Mouse (Mus musculus) heart, postnatal 4 days (tissue): Measurements from ENCODE around the gene Sec14l1. TPM values are rescaled to one million over a fixed set of nuclear protein-coding genes. Genes with fewer than 3 reads are reported as not detected.

Experiments
- DNase-seq: peaks from one replicate; pipeline ENCODE4 v3.0.0; 2021
- total RNA-seq, 2 experiments: library from RNA; stranded (reverse); gene quantifications; 2 replicates each; pipeline ENCODE4 v1.2.3; 2021

The Sec14l1 gene
- total RNA-seq, 2 experiments from 2014 or later = 78.4 to 81.7 TPM

DNA sequence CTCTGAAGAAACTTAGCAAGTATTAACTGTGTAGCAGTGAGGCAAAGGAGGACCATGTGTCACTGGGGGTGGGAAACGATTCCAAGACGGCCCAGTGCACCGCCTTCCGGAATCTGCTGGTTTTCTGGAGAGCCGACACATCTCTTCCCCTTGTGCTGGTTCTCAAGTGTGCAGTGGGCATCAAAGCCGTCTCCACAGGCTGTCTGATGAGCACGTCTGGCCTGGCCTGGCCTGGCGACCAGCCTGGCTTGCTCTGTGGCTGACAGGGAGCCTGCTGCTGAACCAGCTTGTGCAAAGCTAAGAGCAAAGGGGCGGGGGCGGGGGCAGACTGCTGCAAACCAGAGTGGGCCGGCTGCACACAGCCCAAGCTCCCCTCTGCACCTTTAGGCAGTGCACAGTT is 14.5 kb downstream of the Sec14l1 start:
- peak; percentile 54 for DNase-seq

DNA sequence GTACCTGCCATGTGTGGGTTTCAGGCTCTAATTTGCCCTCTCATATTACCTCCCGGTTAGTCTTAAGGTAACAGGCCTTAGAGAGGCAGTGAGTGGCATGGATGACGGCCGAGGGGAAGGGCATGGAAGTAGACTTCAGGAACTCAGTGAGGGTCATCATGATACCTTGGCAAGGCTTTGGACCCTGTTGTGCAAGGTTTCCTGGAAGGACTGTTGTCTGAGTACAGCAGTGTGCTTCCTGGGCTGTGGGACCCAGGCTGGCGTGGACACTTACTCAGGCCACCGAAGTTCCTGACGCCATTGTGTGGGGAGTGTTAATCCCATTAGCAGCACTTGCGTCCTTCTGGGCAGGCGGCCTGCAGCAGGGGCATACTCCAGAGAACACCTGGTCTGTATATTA is 15.1 kb downstream of the Sec14l1 start:
- no peak for DNase-seq

DNA sequence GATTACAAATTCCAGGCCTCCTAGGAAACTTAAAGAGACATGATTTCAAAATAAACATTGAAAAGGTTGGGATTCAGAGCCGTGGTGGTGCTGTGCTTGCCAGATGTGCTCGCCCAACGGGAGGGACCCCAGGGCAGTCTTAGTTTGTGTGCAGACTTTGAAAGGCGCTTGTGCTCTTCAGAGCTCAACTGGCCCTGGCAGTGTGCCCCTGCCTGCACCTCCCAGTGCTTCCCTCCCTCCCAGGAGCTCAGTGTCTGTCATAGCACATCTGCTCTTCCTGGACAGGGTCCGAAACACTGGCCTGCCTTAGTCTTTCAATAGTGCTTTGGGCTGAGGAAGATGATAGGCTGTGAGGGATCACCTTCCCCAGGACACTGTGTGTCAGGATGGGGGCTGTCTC is 15.9 kb downstream of the Sec14l1 start:
- peak; percentile 57 for DNase-seq

DNA sequence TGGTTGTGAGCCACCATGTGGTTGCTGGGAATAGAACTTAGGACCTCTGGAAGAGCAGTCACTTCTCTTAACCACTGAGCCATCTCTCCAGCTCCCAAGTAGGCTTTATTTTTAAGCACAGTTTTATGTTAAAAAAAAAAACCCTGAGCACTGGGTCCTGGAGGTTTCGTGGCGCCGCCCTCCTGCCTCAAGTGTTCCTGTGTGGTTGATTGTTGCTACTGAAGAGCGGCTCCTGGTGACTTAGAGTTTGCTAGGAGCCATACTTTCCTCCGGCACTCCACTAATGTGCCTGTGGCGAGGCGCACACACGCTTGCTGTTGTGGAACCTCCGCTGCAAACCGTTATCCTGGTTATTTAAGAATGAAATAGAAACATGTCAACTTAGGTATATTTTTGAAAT is 16.5 kb downstream of the Sec14l1 start:
- DNase-seq = no peak

DNA sequence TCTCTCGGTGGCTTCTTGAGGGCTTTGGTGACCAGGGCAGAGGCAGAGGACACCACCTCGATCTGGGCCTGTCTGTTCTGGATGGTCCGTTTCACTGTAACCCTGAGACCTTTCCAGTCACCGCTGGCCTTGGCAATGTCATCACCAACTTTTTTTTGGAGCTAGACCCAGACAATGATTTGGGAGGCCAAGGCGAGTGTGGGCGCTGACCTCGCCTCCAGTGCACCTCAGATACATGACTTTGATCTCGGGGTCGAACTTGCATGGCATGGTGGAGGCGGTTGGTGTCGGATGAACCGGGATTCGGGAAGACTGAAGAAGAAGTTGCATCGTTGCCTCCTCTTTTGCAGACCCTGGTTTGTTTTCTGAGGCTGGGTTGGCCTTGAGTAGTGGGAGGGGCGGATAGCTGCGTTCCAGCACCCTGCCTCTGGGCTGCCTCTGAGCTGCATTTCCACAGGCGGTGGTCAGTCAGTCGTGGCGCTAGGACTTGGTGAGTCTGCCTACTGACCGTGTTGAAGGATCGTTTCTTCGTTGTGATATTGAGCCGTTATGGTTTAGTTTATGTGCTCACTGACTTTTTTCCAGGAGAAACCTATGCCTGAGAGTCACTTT is 19.9 kb downstream of the Sec14l1 start:
- no peak for DNase-seq

DNA sequence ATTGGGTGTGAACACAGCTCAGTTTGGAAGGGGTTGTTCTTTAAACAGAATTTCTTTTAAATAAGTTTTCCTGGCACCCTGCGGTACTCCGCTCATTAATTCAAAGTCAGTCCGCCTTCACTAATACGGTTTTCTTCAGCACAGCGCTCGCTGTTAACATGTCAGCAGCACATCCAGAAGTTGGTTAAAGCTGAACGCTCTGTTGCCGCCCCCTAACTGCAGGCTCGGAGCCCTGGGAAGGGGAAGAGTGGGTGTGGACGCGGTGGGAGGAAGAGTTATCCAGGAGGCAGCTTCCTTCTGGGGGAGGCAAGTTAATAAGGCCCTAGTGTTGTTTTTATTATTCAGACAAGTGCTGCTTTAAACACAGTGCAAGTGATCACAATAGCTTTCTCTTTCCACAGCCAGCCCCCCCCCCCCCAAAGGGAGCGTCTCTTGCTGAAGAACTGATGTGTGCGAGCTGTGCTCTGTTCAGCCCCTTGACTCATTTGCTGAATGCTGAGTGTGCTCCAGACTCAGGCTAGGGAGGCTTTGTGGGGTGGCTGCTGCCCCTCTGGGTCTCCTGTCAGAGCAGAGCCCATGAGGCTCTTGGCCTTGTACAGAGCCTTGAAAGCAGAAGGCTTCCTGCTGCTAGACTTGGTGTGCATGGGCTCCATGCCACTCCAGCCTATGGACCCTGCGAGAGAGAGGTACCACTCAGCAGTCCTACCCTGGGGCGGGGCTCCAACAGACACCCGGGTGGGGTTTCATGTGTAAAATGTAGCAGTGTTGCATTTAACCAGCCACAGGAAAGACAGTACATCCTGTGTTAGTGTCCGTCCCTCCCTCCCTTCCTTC is 20.7 kb downstream of the Sec14l1 start:
- DNase-seq = peak; percentile 55

DNA sequence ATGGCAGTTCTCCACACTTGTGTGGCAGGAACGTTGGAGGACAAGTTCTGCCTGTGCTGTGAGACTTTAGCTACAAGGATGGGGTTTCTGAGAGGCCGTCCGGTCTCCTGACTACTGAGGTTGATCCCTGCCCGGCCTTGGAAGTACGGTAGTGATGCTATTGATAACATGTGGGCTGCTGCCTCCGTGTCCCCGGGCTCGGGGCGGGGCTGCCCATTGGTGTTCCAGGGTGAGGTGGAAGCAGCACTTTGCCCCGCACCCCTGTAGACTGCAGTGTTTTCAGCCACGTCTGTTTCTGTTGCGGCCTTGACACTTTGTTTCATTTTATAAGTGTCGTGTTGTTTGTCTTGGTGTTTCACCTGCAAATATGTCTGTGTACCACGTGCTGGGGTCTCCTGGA is 21.9 kb downstream of the Sec14l1 start:
- DNase-seq = no peak

DNA sequence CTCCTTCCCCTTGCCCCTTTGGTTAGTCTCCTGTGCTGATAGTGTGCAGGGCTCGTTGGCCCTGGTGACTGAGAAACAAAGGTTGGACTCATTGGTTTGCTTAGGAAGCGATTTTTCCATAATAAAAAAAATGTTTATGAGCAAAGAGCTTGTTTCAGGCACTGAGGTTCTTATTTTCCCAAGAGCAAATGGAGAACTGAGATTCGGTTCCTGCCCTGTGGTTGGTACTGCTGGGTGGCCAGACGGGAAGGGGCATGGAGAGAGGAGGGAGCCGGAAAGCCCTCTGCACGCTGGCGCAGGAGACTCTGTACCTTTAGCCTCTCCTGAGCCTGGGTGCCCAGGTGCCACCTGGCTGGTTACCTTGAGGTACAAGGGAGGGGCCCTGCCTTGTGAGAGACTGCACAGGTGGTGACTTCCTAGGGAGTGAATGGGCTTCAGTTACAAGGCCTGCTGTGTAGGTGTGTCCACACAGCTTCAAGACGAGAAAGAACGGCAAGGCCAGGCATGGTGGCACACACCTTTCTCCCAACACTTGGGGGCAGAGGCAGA is 23.3 kb downstream of the Sec14l1 start:
- no peak for DNase-seq

DNA sequence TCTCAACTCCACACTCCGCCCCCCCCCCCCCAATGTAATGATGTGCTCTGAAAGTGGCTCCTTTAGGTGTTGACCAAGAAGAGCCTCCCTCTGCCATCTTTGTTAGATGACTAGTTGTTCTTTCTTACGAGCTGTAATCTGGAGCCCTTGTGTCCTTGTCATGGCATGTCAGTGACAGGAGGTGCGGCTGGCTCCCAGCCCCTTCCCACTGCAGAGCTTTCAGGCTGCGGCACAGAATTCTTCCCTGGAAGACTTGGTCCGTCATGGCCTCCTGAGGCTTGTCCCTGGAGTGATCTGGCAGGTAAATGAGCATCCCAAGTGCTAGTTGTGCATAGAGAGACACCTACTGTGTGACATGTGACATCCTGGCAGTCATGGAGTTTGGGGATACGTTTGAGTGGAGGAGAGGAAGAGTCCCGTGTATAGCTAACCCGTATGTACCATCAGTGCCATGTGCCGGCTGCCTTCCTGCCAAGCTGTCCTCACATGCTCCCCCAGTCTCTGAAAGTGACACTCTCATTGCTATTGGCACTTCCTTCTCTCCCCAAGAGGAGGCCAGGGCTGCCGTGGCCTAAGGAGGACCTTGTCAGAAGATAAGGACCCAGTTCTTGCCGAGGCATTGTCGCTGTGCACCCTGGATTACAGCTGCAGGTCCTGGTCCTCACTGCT is 24.0 kb downstream of the Sec14l1 start:
- no peak for DNase-seq

DNA sequence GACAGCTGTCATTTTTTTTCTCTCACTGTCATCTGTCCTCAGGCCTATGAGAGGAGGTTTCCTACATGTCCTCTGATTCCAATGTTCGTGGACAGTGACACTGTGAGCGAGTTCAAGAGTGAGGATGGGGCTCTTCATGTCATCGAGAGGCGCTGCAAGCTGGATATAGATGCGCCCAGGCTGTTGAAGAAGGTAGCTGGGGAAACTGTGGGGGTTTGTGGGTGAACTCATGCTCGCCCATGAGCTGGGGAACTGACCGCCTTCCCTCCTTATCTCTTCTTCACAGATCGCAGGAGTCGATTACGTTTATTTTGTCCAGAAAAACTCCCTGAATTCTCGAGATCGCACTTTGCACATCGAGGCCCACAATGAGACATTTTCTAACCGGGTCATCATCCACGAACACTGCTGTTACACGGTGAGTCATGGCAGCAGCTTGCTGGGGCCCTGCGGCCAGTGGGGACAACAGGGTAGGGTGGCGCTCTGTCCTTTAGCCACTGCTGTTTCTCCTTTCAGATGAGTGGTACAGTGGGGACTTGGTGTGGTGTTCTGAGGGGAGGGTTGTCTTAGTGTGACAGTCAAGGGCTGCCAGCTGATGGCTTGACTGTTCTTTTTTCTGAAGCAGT is 26.5 kb downstream of the Sec14l1 start:
- no peak for DNase-seq

DNA sequence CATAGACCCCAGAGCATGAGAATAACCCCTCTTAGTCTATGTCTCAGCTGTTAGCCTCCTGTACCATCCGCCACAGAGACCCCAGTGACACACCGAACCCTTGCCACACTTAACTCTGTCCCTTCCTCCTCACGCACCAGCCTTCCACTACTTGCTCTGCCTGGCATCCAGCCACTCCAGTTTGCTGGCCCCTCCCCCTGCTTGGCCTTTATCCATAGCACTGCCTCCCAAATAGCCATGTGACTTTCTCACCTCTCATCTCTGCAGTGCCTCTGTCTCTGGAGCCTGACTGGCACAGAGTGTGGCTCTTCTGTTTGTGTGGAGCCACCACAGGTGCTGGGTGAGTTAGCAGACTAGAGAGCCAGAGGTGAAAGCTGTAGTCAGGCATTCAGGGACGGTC is 27.5 kb downstream of the Sec14l1 start:
- DNase-seq = peak; percentile 77

DNA sequence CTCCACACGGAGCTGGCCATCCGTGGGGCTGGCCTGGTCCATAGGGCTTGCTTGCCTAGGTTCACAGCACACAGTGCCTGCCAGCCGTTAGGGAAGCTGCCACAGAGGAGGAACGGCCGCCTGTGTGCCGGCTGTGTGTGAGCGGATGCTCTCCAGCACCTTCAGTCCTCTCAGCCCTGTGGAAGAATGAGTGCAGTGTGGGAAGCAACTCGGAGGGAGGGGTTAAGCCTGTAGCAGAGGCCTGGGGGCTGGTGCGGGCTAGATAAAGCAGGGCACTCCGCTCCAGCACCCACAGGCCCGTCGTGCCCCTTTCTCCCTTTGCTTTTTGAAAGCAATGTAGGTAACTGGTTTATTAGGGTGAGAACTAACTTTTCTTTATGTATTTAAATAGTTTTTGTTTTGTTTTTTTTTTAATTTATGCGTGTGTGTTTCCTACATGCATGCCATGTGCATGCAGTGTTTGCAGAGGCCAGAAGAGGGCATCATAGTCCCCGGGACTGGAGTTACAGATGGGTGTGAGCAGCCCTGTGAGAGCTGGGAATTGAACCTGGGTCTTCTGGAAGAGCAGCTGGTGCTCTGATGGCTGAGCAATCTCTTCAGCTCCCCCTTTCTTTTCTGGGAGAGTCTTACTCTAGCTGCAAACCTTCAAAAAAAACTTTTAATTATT is 30.6 kb downstream of the Sec14l1 start:
- DNase-seq = no peak

DNA sequence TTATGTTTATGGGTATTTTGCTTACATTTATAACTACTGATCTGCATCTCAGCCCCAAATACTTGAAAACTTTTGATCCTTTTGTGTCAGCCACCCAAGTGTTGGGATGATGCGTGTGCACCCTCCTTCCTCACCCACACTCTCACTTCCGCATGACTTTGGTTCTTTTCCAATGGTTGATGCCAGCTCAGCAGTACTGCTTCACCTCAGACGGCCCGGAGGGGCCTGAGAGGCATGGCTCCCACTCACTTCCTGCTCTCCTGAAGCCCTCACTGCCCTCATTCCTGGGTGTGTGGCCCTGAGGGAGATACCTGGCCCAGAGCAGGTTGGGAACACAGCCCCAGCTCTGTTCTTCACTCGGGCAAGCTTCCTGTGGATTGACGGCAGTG is 31.1 kb downstream of the Sec14l1 start:
- DNase-seq = no peak

DNA sequence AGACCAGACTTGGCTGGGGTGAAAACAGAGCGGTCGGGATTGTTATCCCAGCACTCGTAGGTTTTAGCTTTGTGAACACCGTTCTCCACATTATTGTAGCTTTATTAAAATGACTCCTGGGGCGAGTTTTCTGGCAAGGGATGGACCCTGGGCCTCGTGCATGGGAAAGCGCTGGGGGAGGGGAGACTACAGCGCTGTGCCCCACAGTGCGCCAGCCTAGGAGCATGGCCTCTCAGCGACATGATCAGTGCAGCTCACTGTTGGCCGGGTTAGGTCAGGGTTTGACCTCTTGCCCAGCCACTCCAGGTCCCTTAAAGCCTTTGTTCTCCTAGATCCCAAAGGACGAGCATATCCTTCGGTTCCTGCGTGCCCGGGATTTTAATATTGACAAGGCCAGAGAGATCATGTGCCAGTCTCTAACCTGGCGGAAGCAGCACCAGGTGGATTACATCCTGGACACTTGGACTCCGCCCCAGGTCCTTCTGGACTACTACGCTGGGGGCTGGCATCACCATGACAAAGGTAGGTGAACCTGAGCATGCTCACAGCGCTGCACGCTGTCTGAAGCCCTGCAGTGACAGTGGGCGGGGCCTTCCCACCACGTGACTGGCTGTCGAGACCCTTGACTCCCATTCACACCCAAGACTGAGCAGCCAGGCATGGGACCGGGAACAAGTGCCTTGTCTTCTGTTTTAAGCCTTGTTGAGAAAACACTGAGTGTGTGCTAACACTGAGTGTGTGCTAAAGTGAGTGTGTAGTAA is 32.0 kb downstream of the Sec14l1 start:
- no peak for DNase-seq

DNA sequence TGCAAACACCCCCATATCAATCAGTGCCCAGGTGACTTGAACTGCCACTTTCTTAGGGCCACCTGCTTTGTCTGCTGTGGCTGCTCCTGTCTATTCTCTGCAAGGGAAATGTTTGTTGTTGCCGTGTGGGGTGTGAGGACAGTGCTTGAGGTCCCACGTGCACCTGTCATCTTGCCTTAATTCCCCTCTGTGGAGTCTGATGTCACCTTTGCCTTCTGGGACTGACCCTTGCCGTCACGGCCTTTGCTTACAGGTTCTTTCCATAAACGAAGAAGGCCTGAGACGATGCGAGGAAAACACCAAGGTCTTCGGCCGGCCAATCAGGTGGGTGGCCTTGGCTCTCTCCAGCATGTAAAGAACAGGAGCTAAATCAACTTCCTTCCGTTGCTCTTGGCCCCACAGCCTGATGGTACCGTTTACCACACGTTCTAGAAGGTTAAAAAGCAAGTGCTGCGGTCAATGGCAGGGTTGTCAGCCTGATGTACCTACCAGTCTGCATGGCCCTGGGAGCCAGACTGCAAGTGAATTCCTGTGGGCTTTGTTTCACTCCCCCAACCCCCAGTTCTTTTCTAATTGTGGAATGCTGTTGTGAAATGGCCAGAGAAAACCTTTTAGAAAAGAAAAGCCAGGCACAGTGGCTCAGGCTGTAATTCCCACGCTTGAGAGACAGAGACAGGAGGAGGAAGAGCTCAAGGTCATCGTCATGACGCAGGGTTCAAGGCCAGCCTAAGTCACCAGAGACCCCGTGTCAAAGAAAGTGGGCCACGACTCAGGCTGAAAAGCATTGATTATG is 34.1 kb downstream of the Sec14l1 start:
- DNase-seq = no peak

DNA sequence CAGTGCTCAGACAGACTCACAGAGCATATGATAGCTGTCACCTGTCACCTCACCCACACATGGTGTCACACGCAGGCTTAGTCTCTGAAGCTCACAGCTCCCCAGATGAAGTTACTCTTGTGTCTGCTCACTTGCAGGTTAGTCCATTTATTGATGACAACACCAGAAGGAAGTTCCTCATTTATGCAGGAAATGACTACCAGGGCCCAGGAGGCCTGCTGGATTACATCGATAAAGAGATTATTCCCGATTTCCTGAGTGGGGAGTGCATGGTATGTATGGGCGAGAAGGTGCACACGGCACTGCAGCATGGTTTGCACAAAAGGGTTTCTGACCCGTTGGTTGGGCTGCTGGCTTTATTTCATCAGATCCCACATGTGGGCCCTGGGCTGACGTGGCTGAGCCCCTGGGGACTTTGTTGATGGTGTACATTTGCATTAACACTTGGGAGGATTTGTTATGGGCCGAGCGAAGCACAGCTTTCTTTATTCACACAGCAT is 35.5 kb downstream of the Sec14l1 start:
- DNase-seq = no peak

DNA sequence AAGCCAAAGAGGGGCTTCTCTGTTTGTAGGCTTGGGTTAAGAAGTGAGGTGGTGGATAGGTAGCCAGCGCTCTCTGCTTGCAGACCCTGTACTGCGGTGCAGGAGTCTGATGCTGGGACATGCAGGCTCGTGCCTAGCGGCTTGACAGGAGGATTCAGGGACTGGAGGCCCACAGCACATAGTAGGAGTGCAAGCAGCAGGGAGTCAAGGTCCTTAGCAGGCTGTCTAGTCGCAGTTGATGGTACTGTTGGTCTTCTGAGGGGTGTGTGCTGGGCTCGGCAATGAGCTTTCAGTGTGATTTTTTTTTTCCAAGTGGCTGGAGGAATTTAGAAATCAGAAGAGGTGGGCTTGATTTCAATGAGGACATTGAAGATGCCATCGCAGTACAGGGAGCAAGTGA is 36.5 kb downstream of the Sec14l1 start:
- no peak for DNase-seq

DNA sequence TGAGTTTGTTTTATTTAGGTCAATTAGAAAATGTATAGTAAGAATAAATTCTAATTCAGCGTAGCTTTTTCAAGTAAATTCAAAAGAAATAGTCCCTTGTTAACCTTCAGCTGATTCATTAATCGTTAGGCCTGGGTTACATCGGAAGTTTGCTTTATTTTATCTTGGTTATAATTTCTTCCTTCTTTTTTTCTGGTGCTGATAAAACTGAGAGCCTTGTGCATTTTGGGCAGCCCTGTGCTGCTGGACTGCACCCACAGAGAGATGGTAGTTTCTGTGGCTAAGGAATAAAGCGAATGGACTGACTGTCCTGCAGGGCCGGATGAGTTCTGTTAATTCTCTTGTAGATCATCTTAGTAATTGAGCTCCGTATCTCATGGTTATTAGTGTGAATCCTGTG is 37.6 kb downstream of the Sec14l1 start:
- no peak for DNase-seq

DNA sequence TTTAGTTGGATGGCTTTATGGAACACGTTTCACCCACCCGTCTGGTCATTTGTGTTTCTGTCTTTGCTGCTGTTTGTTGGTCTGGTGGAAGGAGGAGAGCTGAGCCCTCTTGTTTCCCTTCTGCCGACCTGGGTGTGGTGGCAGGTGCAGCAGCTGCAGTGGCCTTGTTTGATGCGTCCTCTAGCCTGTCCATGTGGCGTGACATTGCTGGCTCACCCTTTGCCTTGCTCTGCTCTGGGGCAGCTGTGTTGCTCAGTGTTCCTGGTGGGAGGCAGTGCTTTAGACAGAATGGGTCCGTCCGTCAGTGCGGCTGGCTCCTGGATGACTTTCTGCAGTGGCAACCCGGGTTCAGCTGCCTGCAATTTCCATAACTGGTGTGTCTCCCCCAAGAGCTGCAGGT is 38.6 kb downstream of the Sec14l1 start:
- no peak for DNase-seq

DNA sequence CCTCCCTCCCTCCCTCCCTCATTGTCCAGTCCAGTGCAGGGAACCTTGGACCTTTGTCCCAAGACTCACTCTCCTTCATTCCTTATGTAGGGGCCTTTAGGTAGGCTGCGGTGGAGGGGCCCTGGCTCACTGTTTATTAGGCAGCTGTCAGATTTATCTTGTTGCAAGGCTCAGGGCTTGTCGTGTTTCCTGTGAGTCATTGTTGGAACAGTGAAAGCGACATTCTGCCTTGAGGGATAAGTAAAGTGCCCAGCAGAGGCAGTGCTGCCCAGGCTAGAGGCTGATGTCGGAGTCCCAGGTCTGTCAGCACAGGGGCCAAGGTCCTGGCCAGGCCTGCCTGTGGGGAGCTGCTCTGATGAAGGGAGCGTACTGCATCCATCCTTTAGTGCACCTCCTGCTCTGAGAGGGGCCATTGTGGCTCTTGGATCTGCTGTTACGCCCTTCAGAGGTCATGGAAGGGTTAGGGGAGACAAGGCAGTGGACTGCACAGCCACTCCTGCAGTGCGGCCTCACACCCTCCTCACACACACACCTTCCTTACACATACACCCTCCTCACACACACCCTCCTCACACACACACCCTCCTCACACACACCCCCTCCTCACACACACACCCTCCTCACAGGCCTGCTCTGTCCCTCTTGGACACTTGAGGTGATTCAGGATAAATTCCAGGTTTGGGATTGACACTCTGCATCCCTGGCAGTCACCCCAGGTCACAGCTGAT is 39.3 kb downstream of the Sec14l1 start:
- DNase-seq = peak; percentile 45
